Mouse (Mus musculus) cerebellum, adult 2 months (tissue): ENCODE data around the gene Dpy30. TPM values are rescaled to one million over a fixed set of nuclear protein-coding genes. Genes with fewer than 3 reads are reported as not detected.

Source experiments
- DNase-seq, 2 experiments: peaks; one replicate each; pipeline ENCODE4 v3.0.0; 2021
- H3K27ac ChIP-seq: fragments of 200-500 bp; 2 replicates; pipeline ENCODE4 v1.5.1; 2012; ENCODE audit warnings: low read length, control low read depth, inconsistent platforms; ENCODE audit not compliant: insufficient read depth
- H3K27me3 ChIP-seq: fragments of 200-500 bp; 2 replicates; pipeline ENCODE4 v1.6.1; 2012; ENCODE audit warnings: inconsistent platforms, mild to moderate bottlenecking, low read length, moderate library complexity; ENCODE audit not compliant: control insufficient read depth, insufficient read depth
- H3K4me1 ChIP-seq: fragments of 200-500 bp; 2 replicates; pipeline ENCODE4 v1.6.1; 2011; ENCODE audit warnings: low read length; ENCODE audit not compliant: control insufficient read depth, insufficient read depth
- H3K4me3 ChIP-seq: fragments of 200-500 bp; replicated peaks from 2 replicates; pipeline ENCODE3; 2011; ENCODE audit warnings: mild to moderate bottlenecking, low read depth, low read length, control low read depth; ENCODE audit not compliant: insufficient read depth
- CTCF ChIP-seq: fragments of 200-500 bp; IDR thresholded peaks from 2 replicates; pipeline ENCODE4 v1.5.1; 2011; ENCODE audit warnings: low read depth, mild to moderate bottlenecking, control low read depth, low read length, moderate library complexity, borderline replicate concordance; ENCODE audit not compliant: insufficient read depth
- POLR2A ChIP-seq: fragments of 200-500 bp; IDR thresholded peaks from 2 replicates; pipeline ENCODE4 v1.6.1; 2011; ENCODE audit warnings: low read length, control low read depth, borderline replicate concordance; ENCODE audit not compliant: insufficient read depth
- WGBS: fragments of 180-500 bp; shearing (Covaris S2); methylation state at CpG from one replicate; pipeline ENCODE4 v1.1.7; 2018; 5-methylcytosine and 5-hydroxymethylcytosine counted together
- polyA plus RNA-seq: library from polyadenylated mRNA; depleted of rRNA; stranded (reverse); fragments of >200 nt; gene quantifications from 2 replicates; pipeline ENCODE4 v1.2.3, GENCODE M21; 2012

Gene Dpy30
- polyA plus RNA-seq, 1 experiment = 91.6 TPM

- Histone ChIP-seq H3K27me3 (no peaks in the 10 kb centered on the region), H3K27ac (no peak overlapping the region), H3K4me3 (no peak overlapping the region), H3K4me1 (no peaks in the 10 kb centered on the region)
- no peak for DNase-seq
- WGBS = 39% methylated on average over 5 of the region's 5 CpGs
- TF ChIP-seq CTCF = peak; percentile 28; the same call in 1 of the 2 replicates
- no peak for TF ChIP-seq POLR2A
Observed at GRCm38 (mm10) chr17:74322400-74323054, 1.2 kb downstream of the Dpy30 start.

GRCm38 (mm10) chr17:74318721-74319120 lies 5.0 kb downstream of the Dpy30 start:
- no peak for DNase-seq
- Histone ChIP-seq H3K27me3 (no peaks in the 10 kb centered on the region), H3K27ac (no peak overlapping the region), H3K4me1 (no peaks in the 10 kb centered on the region), H3K4me3 (no peak overlapping the region)
- TF ChIP-seq CTCF (no peak), POLR2A (no peak)
- WGBS = 93% methylated on average over 6 of the region's 6 CpGs

GRCm38 (mm10) chr17:74316309-74316863 lies 7.4 kb downstream of the Dpy30 start:
- Histone ChIP-seq H3K4me3 (peak overlapping the region; percentile 69), H3K4me1 (no peaks in the 10 kb centered on the region), H3K27ac (peak overlapping the region; percentile 68), H3K27me3 (no peaks in the 10 kb centered on the region)
- TF ChIP-seq POLR2A (peak; percentile 98), CTCF (no peak; the same call in 1 of the 2 replicates)
- WGBS = under 1% methylated on average over 47 of the region's 48 CpGs
- peak; percentile 87 to 91 for DNase-seq

- no peak for DNase-seq
- Histone ChIP-seq H3K27ac (peak overlapping the region; percentile 68; the same call in 1 of the 2 replicates), H3K27me3 (no peaks in the 10 kb centered on the region), H3K4me3 (peak overlapping the region; percentile 69), H3K4me1 (no peaks in the 10 kb centered on the region)
- no peak for TF ChIP-seq CTCF
- TF ChIP-seq POLR2A = no peak
- WGBS = under 1% methylated on average over 45 of the region's 45 CpGs
Observed at GRCm38 (mm10) chr17:74315445-74316308, 8.1 kb downstream of the Dpy30 start.

GRCm38 (mm10) chr17:74306021-74306420 lies 17.7 kb downstream of the Dpy30 start:
- Histone ChIP-seq H3K4me3 (no peak overlapping the region), H3K4me1 (no peaks in the 10 kb centered on the region), H3K27me3 (no peaks in the 10 kb centered on the region), H3K27ac (no peak overlapping the region)
- no peak for DNase-seq
- no peak for TF ChIP-seq CTCF
- no peak for TF ChIP-seq POLR2A
- WGBS = 94% methylated on average over 1 of the region's 1 CpGs

GRCm38 (mm10) chr17:74305616-74306015 lies 18.1 kb downstream of the Dpy30 start:
- TF ChIP-seq CTCF (no peak), POLR2A (no peak)
- Histone ChIP-seq H3K4me1 (no peaks in the 10 kb centered on the region), H3K4me3 (no peak overlapping the region), H3K27me3 (no peaks in the 10 kb centered on the region), H3K27ac (no peak overlapping the region)
- WGBS = 95% methylated on average over 4 of the region's 4 CpGs
- no peak for DNase-seq

- no peak for TF ChIP-seq CTCF
- TF ChIP-seq POLR2A = no peak
- H3K27ac ChIP-seq = no peak overlapping the region
- H3K4me1 ChIP-seq = no peaks in the 10 kb centered on the region
- H3K27me3 ChIP-seq = no peaks in the 10 kb centered on the region
- DNase-seq = no peak
- H3K4me3 ChIP-seq = no peak overlapping the region
- whole genome bisulfite sequencing = 91% methylated on average over 4 of the region's 4 CpGs
Observed at GRCm38 (mm10) chr17:74304060-74304459, 19.7 kb downstream of the Dpy30 start.
